Mouse (Mus musculus) lung, adult 2 months (tissue): ENCODE measurements around the gene Cdk8. TPM values are rescaled to one million over a fixed set of nuclear protein-coding genes. Genes with fewer than 3 reads are reported as not detected.

Experiments used
- DNase-seq: peaks from one replicate; pipeline ENCODE4 v3.0.0; 2022
- H3K4me1 ChIP-seq: fragments of 200-500 bp; 2 replicates; pipeline ENCODE4 v1.6.1; 2011; ENCODE audit warnings: low read length; ENCODE audit not compliant: control insufficient read depth, insufficient read depth
- H3K4me3 ChIP-seq: fragments of 200-500 bp; replicated peaks from 2 replicates; pipeline ENCODE3; 2011; ENCODE audit warnings: low read depth, mild to moderate bottlenecking, control low read depth, low read length; ENCODE audit errors: extremely low read depth
- CTCF ChIP-seq: fragments of 200-500 bp; IDR thresholded peaks from 2 replicates; pipeline ENCODE4 v1.5.1; 2011; ENCODE audit warnings: mild to moderate bottlenecking, low read length, control low read depth; ENCODE audit not compliant: insufficient read depth
- POLR2A ChIP-seq: fragments of 200-500 bp; IDR thresholded peaks from 2 replicates; pipeline ENCODE4 v1.6.1; 2011; ENCODE audit warnings: low read depth, mild to moderate bottlenecking, control low read depth, low read length, borderline replicate concordance; ENCODE audit errors: extremely low read depth
- WGBS: fragments of 180-500 bp; shearing (Covaris S2); methylation state at CpG from one replicate; pipeline ENCODE4 v1.1.7; 2018; 5-methylcytosine and 5-hydroxymethylcytosine counted together
- polyA plus RNA-seq: library from polyadenylated mRNA; depleted of rRNA; stranded (reverse); fragments of >200 nt; gene quantifications from 2 replicates; pipeline ENCODE4 v1.2.3, GENCODE M21; 2012

Gene Cdk8
- polyA plus RNA-seq, 1 experiment, result 33.8 TPM

GRCm38 (mm10) chr5:146200580-146200979, 30.4 kb upstream of the Cdk8 start:
- over 99% methylated on average over 6 of the region's 6 CpGs for whole genome bisulfite sequencing

GRCm38 (mm10) chr5:146203921-146204320, 27.1 kb upstream of the Cdk8 start:
- Histone ChIP-seq H3K4me1 (no peaks in the 10 kb centered on the region), H3K4me3 (no peak overlapping the region)
- TF ChIP-seq POLR2A (no peak), CTCF (no peak)
- WGBS, result 50% methylated on average over 2 of the region's 2 CpGs
- no peak for DNase-seq

More at GRCm38 (mm10) chr5:146200580-146200979, 30.4 kb upstream of the Cdk8 start:
- DNase-seq, result no peak
- Histone ChIP-seq H3K4me3 (no peak overlapping the region), H3K4me1 (no peaks in the 10 kb centered on the region)
- TF ChIP-seq POLR2A, result no peak
- TF ChIP-seq CTCF, result no peak

GRCm38 (mm10) chr5:146205537-146205936, 25.5 kb upstream of the Cdk8 start:
- WGBS, result 86% methylated on average over 5 of the region's 5 CpGs
- DNase-seq, result no peak
- H3K4me3 ChIP-seq, result no peak overlapping the region
- no peaks in the 10 kb centered on the region for H3K4me1 ChIP-seq
- TF ChIP-seq CTCF (no peak), POLR2A (no peak)

DNA sequence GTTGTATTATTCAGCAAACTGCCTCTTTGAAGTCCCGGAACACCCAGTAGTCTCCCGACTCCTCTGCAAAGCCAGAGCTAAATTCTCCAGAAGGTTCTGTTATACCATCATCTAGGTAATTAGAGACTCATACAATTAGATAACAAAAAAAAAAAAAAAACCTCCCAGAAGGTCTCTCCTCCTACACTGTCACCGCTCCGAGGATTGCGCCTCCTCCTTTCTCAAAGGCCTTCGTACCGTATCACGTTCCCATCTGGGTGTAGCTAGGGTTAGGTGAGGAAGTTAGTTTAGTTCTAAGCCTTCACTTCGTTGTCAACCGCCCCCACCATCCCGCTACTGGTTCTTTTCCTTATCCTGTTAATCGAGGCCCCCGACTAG, 10.5 kb upstream of the Cdk8 start:
- TF ChIP-seq CTCF (no peak), POLR2A (no peak)
- no peak for DNase-seq
- Histone ChIP-seq H3K4me1 (no peaks in the 10 kb centered on the region; the same call in 1 of the 2 replicates), H3K4me3 (peak overlapping the region; percentile 83)
- WGBS, result 6% methylated on average over 13 of the region's 13 CpGs

- no peaks in the 10 kb centered on the region; the same call in 1 of the 2 replicates for H3K4me1 ChIP-seq
- TF ChIP-seq POLR2A (peak; percentile 81; the same call in 1 of the 2 replicates), CTCF (no peak)
- peak; percentile 87 for DNase-seq
- H3K4me3 ChIP-seq, result peak within 1 kb of the TSS; percentile 95
- under 1% methylated on average over 67 of the region's 67 CpGs for WGBS
These were observed 9.9 kb upstream of the Cdk8 start, which contains the start of gene Rnf6 for GRCm38 (mm10) chr5:146220879-146221714. Gene Rnf6 (minus strand): TSS chr5:146221555.

GRCm38 (mm10) chr5:146221722-146222121, 9.3 kb upstream of the Cdk8 start:
- DNase-seq, result no peak
- peak overlapping the region; percentile 95 for H3K4me3 ChIP-seq
- TF ChIP-seq CTCF, result no peak
- TF ChIP-seq POLR2A, result no peak
- 33% methylated on average over 6 of the region's 6 CpGs for WGBS
- H3K4me1 ChIP-seq, result no peaks in the 10 kb centered on the region; the same call in 1 of the 2 replicates

DNA sequence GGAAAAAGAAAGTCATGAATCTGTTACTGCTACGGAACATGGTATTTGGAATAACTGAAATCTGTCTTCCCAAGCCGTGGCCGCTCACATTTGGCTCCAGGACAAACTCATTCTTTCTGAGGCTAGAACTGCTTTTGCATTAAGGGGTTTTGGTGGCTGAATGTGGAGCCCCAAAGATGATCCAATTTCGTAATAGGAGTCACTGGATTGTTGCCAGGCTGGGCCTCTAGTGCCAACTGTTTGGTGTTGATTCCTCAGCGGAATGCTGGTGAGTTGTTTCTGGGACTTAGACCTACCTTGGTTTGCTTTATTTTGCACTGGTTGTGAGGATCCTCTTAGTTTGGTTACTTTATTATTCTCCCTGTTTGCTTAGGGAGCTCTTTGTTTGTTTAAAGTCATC, 7.2 kb upstream of the Cdk8 start:
- no peaks in the 10 kb centered on the region; the same call in 1 of the 2 replicates for H3K4me1 ChIP-seq
- TF ChIP-seq POLR2A, result no peak
- TF ChIP-seq CTCF, result no peak
- 60% methylated on average over 5 of the region's 5 CpGs for WGBS
- no peak overlapping the region for H3K4me3 ChIP-seq
- DNase-seq, result no peak

DNA sequence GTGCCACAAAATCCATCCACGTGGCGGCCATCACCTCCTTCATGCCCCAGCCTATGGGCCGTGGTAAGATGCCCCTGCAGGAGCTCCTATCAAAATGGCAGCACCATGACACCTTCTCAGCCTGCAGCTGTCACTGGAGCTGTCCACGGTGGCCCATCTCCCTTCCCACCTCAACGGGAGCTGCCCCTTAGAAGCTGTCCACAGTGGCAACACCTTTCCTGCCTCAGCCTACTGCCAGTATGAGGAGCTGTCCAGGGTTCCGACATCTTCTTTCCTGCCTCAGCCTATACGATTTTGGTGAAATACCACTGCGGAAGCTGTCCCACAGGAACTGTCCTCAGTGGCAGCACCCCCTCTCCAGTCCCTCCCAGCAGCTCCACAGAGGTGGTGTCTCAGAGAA, 3.5 kb upstream of the Cdk8 start:
- H3K4me3 ChIP-seq, result no peak overlapping the region
- H3K4me1 ChIP-seq, result peaks cover 3% of the 10 kb centered on the region
- TF ChIP-seq POLR2A, result no peak
- TF ChIP-seq CTCF, result no peak
- WGBS, result 82% methylated on average over 8 of the region's 8 CpGs
- no peak for DNase-seq

- no peak for DNase-seq
- H3K4me1 ChIP-seq, result peaks cover 6% of the 10 kb centered on the region
- TF ChIP-seq CTCF (no peak), POLR2A (no peak)
- H3K4me3 ChIP-seq, result peak overlapping the region; percentile 19
- 55% methylated on average over 17 of the region's 17 CpGs for WGBS
These were observed 970 bp upstream of the Cdk8 start for GRCm38 (mm10) chr5:146229869-146230650.

DNA sequence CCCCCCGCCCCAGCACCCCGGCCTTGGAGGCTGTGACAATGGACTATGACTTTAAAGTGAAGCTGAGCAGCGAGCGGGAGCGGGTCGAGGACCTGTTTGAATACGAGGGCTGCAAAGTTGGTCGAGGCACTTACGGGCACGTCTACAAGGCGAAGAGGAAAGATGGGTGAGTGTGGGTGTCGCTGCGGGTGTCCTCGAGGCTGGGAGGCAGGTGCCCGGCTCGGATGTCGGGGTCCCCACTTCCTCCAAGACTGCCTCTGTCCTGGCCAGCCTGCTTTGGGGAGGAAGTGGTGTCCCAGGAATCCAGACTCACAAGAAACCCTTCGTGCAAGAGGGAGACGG, 596 bp downstream of the Cdk8 start:
- H3K4me3 ChIP-seq, result peak overlapping the region; percentile 94
- peak; percentile 46 for DNase-seq
- peaks cover 9% of the 10 kb centered on the region for H3K4me1 ChIP-seq
- under 1% methylated on average over 19 of the region's 19 CpGs for WGBS
- no peak for TF ChIP-seq CTCF
- no peak for TF ChIP-seq POLR2A
